Mouse (Mus musculus) kidney, embryonic 16.5 days (tissue): ENCODE results near the gene Dnm3. TPM values are rescaled to one million over a fixed set of nuclear protein-coding genes. Genes with fewer than 3 reads are reported as not detected.
A peak's percentile ranks its signal among the peaks of the same experiment; 100 is the strongest.

ENCODE experiments used
- ATAC-seq: fragments of 200-750 bp; cut with Nextera tagmentation; 2 replicates; pipeline ENCODE4 v1.8.0; 2017; ENCODE audit warnings: moderate TSS enrichment; ENCODE audit not compliant: low FRiP score, low TSS enrichment
- H3K27ac ChIP-seq: fragments of 300-500 bp; sonication (generic); 2 replicates; pipeline ENCODE4 v1.5.1; 2014; ENCODE audit warnings: low read length
- H3K27me3 ChIP-seq: fragments of 300-500 bp; sonication (generic); 2 replicates; pipeline ENCODE4 v1.6.1; 2014; ENCODE audit warnings: low read length, control low read depth, mixed read lengths; ENCODE audit not compliant: insufficient read depth
- H3K36me3 ChIP-seq: fragments of 300-500 bp; sonication (generic); 2 replicates; pipeline ENCODE4 v1.6.1; 2014; ENCODE audit warnings: low read length, control low read depth, mixed read lengths; ENCODE audit not compliant: insufficient read depth
- H3K4me1 ChIP-seq: fragments of 300-500 bp; sonication (generic); 2 replicates; pipeline ENCODE4 v1.6.1; 2014; ENCODE audit warnings: low read length, control low read depth, mixed read lengths; ENCODE audit not compliant: insufficient read depth
- H3K4me2 ChIP-seq: fragments of 300-500 bp; sonication (generic); replicated peaks from 2 replicates; pipeline ENCODE4 v1.6.1; 2014; ENCODE audit warnings: low read depth, low read length
- H3K4me3 ChIP-seq: fragments of 300-500 bp; sonication (generic); 2 replicates; pipeline ENCODE4 v1.5.1; 2014; ENCODE audit warnings: mild to moderate bottlenecking, low read length
- H3K9ac ChIP-seq: fragments of 300-500 bp; sonication (generic); replicated peaks from 2 replicates; pipeline ENCODE4 v1.6.1; 2014; ENCODE audit warnings: low read length
- H3K9me3 ChIP-seq: fragments of 300-500 bp; sonication (generic); 2 replicates; pipeline ENCODE4 v1.6.1; 2016; ENCODE audit warnings: low read length, control low read depth
- WGBS: fragments of 180-500 bp; shearing (Covaris S2); extraction: QIAGEN DNeasy Blood & Tissue Kit; methylation state at CpG from one replicate; pipeline ENCODE4 v1.1.7; 2014; 5-methylcytosine and 5-hydroxymethylcytosine counted together
- polyA plus RNA-seq: library from polyadenylated mRNA; unstranded; fragments of >200 nt; fragmentation: Nextera tagmentation; extraction: Ambion mirVana; gene quantifications from 2 replicates; pipeline ENCODE4 v1.2.1, GENCODE M21; 2015

The Dnm3 gene
- polyA plus RNA-seq, 1 experiment from 2014 or later = 6.8 TPM

DNA sequence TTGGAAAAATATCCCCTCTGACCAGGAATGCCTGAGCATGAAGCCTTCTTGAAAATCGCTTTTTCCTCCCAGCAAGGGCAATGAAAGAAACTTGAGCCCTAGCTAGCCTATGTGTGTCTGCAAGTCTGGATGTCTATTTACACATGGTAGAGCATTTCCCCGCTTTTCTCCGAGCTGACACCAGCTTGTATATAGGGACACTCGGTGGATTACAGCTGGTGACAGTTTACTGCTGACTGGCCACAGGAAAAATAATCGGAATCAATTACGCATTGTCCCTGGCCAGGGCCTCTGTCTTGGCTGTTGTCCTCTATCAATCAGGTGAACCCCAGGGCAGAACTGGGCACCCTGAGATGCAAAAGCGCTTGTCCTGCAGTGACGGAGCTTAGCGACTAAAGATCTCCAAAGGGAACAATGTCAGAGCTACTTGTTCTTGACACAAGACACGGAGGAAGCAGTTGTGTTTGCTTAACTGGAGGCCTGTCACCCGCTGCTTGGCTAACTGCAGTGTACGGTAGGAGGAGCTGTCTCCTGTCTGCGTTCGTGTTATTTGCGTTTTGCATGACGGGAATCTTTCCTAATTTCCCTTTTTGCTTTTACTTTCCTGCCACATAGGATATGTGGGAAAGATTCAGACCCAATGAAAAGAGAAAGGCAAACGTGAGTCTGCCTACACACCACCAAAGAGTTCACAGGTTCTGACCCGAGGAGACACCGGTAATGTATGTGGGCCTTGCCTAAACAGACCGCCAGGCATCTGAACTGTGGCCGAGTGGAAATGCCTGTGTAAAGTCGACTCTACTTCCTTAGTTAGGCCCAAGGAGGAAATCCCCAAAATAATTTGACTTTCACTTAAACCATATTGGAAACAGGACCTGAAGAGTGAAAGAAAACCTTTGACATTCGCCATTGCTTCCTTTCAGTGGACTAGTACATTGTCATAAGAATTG lies 472.7 kb downstream of the Dnm3 start:
- ATAC-seq = peak; percentile 74
- Histone ChIP-seq H3K9me3 (no peaks in the 10 kb centered on the region), H3K4me3 (peak overlapping the region; percentile 23), H3K9ac (peak overlapping the region; percentile 43), H3K4me1 (peaks cover 42% of the 10 kb centered on the region), H3K27me3 (no peaks in the 10 kb centered on the region), H3K27ac (peak overlapping the region; percentile 92), H3K36me3 (no peaks in the 10 kb centered on the region), H3K4me2 (peak overlapping the region; percentile 44)
- WGBS = 17% methylated on average over 23 of the region's 23 CpGs

DNA sequence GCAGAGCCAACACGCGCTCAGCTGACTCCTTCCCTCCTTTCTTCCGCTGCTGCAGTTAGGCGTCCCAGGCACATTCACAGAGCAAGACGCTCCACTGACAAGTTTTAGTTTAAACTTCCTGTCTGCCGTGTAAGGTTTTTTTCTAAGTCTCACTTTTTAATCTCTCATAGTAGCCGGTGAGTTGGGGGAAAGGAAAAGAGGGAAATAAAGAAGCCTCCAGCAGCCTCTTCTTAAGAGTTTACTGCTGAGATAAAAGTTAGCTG lies 473.4 kb downstream of the Dnm3 start:
- ATAC-seq = no peak
- H3K9ac ChIP-seq = peak overlapping the region; percentile 43

DNA sequence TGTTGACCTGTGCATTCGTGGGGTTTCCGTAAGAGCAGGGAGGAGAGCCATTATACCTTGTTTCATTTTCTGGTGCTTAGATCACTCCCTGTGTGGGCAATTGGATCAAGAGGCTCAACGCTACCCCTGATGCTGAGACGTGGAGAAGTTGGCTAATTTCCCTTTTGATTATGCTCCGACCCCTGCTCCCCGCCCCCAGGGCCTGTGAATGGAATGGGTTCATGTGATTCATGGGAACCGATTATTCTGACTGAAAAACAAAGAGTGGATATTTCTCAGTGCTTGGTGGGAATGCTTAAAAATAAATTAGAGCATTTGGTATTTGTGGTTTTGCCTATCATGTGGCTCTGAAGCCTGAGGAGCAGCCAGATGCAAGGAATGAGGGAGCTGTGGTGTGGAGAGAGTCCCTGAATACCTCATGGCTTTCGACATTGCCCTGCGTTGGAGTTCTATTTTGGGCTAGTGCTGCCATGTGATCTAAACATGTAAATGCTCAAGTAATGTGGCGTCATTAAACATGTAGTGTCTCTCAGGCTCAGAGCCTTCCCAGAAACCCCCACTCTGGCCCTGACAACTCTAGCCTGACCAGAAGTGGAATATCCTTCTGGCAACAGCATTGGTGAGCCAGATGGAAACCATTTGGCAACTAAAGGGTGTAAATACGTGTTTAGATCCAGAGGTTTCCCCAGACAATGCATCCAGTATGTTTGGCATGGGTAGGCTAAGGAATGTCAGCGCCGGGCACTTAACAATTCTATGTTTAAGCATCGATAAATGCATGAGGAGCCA lies 473.9 kb downstream of the Dnm3 start:
- no peak for ATAC-seq
- no peaks in the 10 kb centered on the region for H3K36me3 ChIP-seq
- 57% methylated on average over 14 of the region's 14 CpGs for WGBS
- peak overlapping the region; percentile 44; the same call in 1 of the 2 replicates for H3K4me2 ChIP-seq
- peaks cover 38% of the 10 kb centered on the region for H3K4me1 ChIP-seq
- no peaks in the 10 kb centered on the region for H3K27me3 ChIP-seq
- H3K9me3 ChIP-seq = no peaks in the 10 kb centered on the region
- H3K9ac ChIP-seq = 0 out of 2 replicates have a peak overlapping the region, but pooled peaks have one; percentile 43
- H3K4me3 ChIP-seq = no peak overlapping the region
- peak overlapping the region; percentile 92 for H3K27ac ChIP-seq

More for the DNA sequence above, 473.4 kb downstream of the Dnm3 start:
- H3K36me3 ChIP-seq = no peaks in the 10 kb centered on the region
- peak overlapping the region; percentile 92 for H3K27ac ChIP-seq
- peaks cover 42% of the 10 kb centered on the region for H3K4me1 ChIP-seq
- 18% methylated on average over 7 of the region's 7 CpGs for WGBS
- no peaks in the 10 kb centered on the region for H3K9me3 ChIP-seq
- no peaks in the 10 kb centered on the region for H3K27me3 ChIP-seq
- H3K4me2 ChIP-seq = peak overlapping the region; percentile 44
- H3K4me3 ChIP-seq = no peak overlapping the region

DNA sequence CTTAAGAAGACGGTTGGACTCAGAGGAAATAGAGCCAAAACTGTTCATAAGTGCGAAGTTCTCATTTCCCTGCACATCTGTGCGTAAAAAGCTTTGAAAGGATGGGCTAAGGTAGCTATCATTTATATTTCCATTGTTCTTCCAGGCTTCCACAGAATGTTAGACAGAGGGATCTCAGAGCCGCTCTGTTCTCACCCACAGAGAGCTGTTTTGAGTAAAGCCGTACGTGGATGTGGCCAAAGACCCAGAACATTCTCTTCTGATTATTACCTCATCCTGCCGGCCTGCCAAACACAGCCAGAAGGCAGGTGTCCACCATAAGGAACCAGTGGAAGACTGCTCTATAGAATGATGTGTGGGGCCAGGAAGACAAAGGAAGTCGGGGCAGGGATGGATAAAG lies 476.5 kb downstream of the Dnm3 start:
- H3K4me3 ChIP-seq = no peak overlapping the region
- no peaks in the 10 kb centered on the region for H3K9me3 ChIP-seq
- H3K4me1 ChIP-seq = peaks cover 30% of the 10 kb centered on the region
- H3K9ac ChIP-seq = no peak overlapping the region
- no peak for ATAC-seq
- no peaks in the 10 kb centered on the region for H3K36me3 ChIP-seq
- no peaks in the 10 kb centered on the region for H3K27me3 ChIP-seq
- no peak overlapping the region; the same call in 1 of the 2 replicates for H3K27ac ChIP-seq
- no peak overlapping the region for H3K4me2 ChIP-seq
- 71% methylated on average over 8 of the region's 8 CpGs for WGBS

DNA sequence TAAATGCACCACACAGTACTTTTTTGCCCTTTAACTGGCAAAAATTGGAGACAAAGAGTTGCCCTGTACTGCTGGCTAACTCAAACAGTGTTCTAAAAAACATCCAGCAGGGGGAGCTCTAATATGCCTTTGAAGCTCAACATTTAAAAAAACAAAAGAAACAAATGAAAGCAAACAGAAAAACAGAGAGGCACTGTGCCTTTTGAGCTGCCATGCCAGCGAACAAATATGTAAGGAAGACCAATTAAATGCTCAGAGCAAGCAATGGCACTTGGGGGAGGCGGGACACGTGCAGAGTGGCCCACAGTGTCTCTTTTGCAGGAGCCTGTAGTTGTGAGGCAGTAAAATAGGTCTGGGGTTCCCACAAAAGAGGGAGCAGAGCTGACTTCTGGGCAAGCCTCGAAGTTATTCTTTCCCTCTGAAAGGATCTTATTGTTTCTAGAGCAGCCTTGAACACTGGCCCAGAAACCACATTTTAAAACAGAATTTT lies 477.9 kb downstream of the Dnm3 start:
- Histone ChIP-seq H3K4me1 (peaks cover 24% of the 10 kb centered on the region), H3K27ac (peak overlapping the region; percentile 50; the same call in 1 of the 2 replicates), H3K9me3 (no peaks in the 10 kb centered on the region), H3K36me3 (no peaks in the 10 kb centered on the region), H3K4me2 (peak overlapping the region; percentile 44), H3K27me3 (no peaks in the 10 kb centered on the region), H3K9ac (peak overlapping the region; percentile 50; the same call in 1 of the 2 replicates), H3K4me3 (no peak overlapping the region)
- peak; percentile 49; the same call in 1 of the 2 replicates for ATAC-seq
- WGBS = 4% methylated on average over 4 of the region's 4 CpGs

DNA sequence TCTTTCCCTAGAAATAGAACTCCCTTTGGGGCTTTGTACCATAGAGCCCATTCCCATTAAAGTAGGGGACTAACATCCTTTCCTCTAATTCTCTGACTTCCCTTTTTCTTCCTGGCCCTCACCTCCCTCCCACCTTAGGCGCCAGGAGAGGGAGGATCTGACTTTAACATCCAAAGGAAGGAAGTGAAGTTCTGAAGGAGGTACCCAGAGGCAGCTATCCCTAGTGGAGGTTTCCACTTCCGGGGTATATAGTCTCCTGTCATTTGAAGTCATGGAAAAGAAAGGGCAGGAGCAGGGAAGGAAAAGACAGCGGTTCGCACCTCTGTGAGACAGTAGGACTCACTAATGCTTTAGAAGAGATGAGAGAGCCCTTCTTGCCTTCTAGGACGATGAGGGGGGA lies 478.5 kb downstream of the Dnm3 start:
- Histone ChIP-seq H3K27ac (0 out of 2 replicates have a peak overlapping the region, but pooled peaks have one; percentile 38), H3K36me3 (no peaks in the 10 kb centered on the region), H3K4me3 (no peak overlapping the region), H3K4me2 (no peak overlapping the region), H3K9me3 (no peaks in the 10 kb centered on the region), H3K27me3 (no peaks in the 10 kb centered on the region), H3K4me1 (peaks cover 18% of the 10 kb centered on the region), H3K9ac (no peak overlapping the region)
- 32% methylated on average over 5 of the region's 5 CpGs for WGBS
- ATAC-seq = no peak

DNA sequence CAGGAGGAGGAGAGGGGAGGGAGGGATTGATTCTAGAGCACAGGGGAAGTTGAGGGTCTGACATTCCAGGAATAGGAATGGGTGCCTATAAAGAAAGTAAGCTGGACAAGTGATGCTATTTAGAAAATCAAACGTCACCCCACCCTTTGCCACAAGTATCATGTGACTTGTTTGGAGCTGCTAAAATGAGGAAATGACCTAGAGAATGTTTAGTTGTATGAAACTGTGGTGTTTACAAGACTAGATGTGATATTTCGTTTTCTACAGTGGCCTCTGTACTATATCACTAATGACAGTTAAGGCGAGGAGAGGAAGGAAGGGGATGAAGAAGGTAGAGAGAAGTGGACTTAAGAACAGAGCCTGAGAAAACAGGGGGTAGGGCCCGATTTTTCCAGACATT lies 479.1 kb downstream of the Dnm3 start:
- H3K4me1 ChIP-seq = peaks cover 12% of the 10 kb centered on the region
- no peak overlapping the region for H3K4me2 ChIP-seq
- H3K9me3 ChIP-seq = no peaks in the 10 kb centered on the region
- 55% methylated on average over 4 of the region's 4 CpGs for whole genome bisulfite sequencing
- H3K27me3 ChIP-seq = no peaks in the 10 kb centered on the region
- ATAC-seq = no peak
- no peak overlapping the region for H3K27ac ChIP-seq
- no peak overlapping the region for H3K9ac ChIP-seq
- H3K36me3 ChIP-seq = no peaks in the 10 kb centered on the region
- no peak overlapping the region for H3K4me3 ChIP-seq

DNA sequence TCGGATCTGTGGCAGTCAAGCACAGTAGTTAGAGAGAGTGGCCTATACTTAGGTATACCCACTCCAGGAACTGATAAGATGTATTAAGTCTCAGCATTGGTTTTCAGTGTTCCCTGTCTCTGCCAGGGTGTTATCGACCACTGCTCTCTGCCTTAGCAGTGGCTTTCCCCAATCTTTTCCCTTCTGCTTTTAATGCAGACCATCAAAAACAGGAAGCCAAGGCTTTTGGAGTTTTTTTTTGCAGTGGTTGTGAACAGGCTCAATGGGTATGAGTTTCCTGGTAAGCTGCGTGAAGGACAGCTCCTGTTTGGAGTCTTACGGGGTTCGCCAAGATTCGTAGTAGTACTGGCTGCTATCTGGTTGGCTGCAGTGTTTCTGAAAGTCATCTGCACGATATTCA lies 485.4 kb downstream of the Dnm3 start:
- peaks cover 16% of the 10 kb centered on the region for H3K4me1 ChIP-seq
- H3K4me2 ChIP-seq = no peak overlapping the region
- no peak for ATAC-seq
- no peak overlapping the region for H3K4me3 ChIP-seq
- 89% methylated on average over 7 of the region's 7 CpGs for WGBS
- H3K27ac ChIP-seq = no peak overlapping the region
- no peaks in the 10 kb centered on the region for H3K9me3 ChIP-seq
- no peaks in the 10 kb centered on the region for H3K27me3 ChIP-seq
- H3K36me3 ChIP-seq = no peaks in the 10 kb centered on the region
- no peak overlapping the region for H3K9ac ChIP-seq

DNA sequence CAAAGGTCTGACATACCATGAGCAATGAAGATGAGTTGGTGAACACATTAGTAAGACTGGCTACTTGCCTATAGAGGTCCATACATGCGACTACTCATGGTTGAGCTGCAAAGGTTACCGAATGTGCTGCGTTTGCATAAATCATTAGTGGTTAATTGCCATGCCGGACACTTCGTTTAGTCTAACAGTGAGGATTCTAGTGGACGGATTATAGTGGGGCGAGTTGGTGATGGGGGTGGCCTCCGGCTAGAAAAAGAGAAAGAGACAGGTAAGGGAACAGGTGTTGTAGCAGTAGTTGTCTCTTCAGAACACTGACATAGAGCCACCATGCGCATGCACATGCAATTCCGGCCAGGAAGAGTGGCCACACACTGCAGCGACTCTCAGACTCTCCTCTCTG lies 486.0 kb downstream of the Dnm3 start:
- H3K9ac ChIP-seq = no peak overlapping the region
- H3K4me1 ChIP-seq = peaks cover 16% of the 10 kb centered on the region
- no peaks in the 10 kb centered on the region for H3K36me3 ChIP-seq
- H3K27ac ChIP-seq = no peak overlapping the region
- H3K4me3 ChIP-seq = no peak overlapping the region
- no peaks in the 10 kb centered on the region for H3K9me3 ChIP-seq
- ATAC-seq = no peak
- no peaks in the 10 kb centered on the region for H3K27me3 ChIP-seq
- H3K4me2 ChIP-seq = no peak overlapping the region
- 78% methylated on average over 11 of the region's 11 CpGs for WGBS
